Mouse (Mus musculus): ENCODE measurements around the gene Nhsl2. TPM values are rescaled to one million over a fixed set of nuclear protein-coding genes. Genes with fewer than 3 reads are reported as not detected.

The Nhsl2 gene
- polyA plus RNA-seq, 1 experiment from 2014 or later: 7.2 TPM

- no peak overlapping the region for H3K4me3 ChIP-seq
- H3K4me2 ChIP-seq: no peak overlapping the region
- H3K36me3 ChIP-seq: no peaks in the 10 kb centered on the region
- H3K9ac ChIP-seq: no peak overlapping the region
- peaks cover 2% of the 10 kb centered on the region; the same call in 1 of the 2 replicates for H3K27me3 ChIP-seq
- H3K4me1 ChIP-seq: peaks cover 3% of the 10 kb centered on the region; the same call in 1 of the 2 replicates
- no peak for ATAC-seq (ENCODE audit: borderline replicate concordance, extremely low read depth, low FRiP score, low TSS enrichment)
- H3K9me3 ChIP-seq: no peaks in the 10 kb centered on the region
- WGBS: 39% methylated on average over 4 of the region's 4 CpGs
- H3K27ac ChIP-seq: no peak overlapping the region
Observed at GRCm38 (mm10) chrX:102115676-102116075, 266.5 kb downstream of the Nhsl2 start.

- no peaks in the 10 kb centered on the region for H3K9me3 ChIP-seq
- H3K36me3 ChIP-seq: 0 out of 2 replicates have a peak, but pooled peaks cover 5% of the 10 kb centered on the region
- peak within 1 kb of the TSS; percentile 65 for H3K4me3 ChIP-seq
- peaks cover 3% of the 10 kb centered on the region; the same call in 1 of the 2 replicates for H3K4me1 ChIP-seq
- ATAC-seq (ENCODE audit: borderline replicate concordance, extremely low read depth, low FRiP score, low TSS enrichment): peak; percentile 99
- H3K9ac ChIP-seq: peak within 1 kb of the TSS; percentile 66
- no peaks in the 10 kb centered on the region; the same call in 1 of the 2 replicates for H3K27me3 ChIP-seq
- peak within 1 kb of the TSS; percentile 53 for H3K4me2 ChIP-seq
- H3K27ac ChIP-seq: no peak within 1 kb of the TSS
- 14% methylated on average over 30 of the region's 30 CpGs for WGBS
Observed at GRCm38 (mm10) chrX:102119042-102119864, 270.1 kb downstream of the Nhsl2 start, which contains the start of gene Pin4. Gene Pin4, plus strand, starts transcription at chrX:102119447.

- no peak overlapping the region for H3K9ac ChIP-seq
- no peaks in the 10 kb centered on the region for H3K9me3 ChIP-seq
- 77% methylated on average over 2 of the region's 2 CpGs for WGBS
- H3K4me2 ChIP-seq: no peak overlapping the region
- H3K4me1 ChIP-seq: peaks cover 3% of the 10 kb centered on the region; the same call in 1 of the 2 replicates
- H3K27ac ChIP-seq: no peak overlapping the region
- ATAC-seq (ENCODE audit: borderline replicate concordance, extremely low read depth, low FRiP score, low TSS enrichment): no peak
- no peak overlapping the region for H3K4me3 ChIP-seq
- no peaks in the 10 kb centered on the region; the same call in 1 of the 2 replicates for H3K27me3 ChIP-seq
- 0 out of 2 replicates have a peak, but pooled peaks cover 5% of the 10 kb centered on the region for H3K36me3 ChIP-seq
Observed at GRCm38 (mm10) chrX:102121321-102121720, 272.1 kb downstream of the Nhsl2 start.

- 50% methylated on average over 1 of the region's 1 CpGs for WGBS
- peak; percentile 78 for ATAC-seq (ENCODE audit: borderline replicate concordance, extremely low read depth, low FRiP score, low TSS enrichment)
Observed at GRCm38 (mm10) chrX:102141157-102141556, 292.0 kb downstream of the Nhsl2 start.

More at GRCm38 (mm10) chrX:102141157-102141556, 292.0 kb downstream of the Nhsl2 start:
- Histone ChIP-seq H3K9ac (no peak overlapping the region), H3K4me2 (no peak overlapping the region), H3K27me3 (no peaks in the 10 kb centered on the region), H3K4me1 (no peaks in the 10 kb centered on the region), H3K27ac (no peak overlapping the region), H3K36me3 (peaks cover 24% of the 10 kb centered on the region; the same call in 1 of the 2 replicates), H3K9me3 (no peaks in the 10 kb centered on the region), H3K4me3 (no peak overlapping the region)

Small RNA genes lying within 50 kb of the gene (microRNA-seq; reads per million reads assigned to microRNA genes)
- not detected for gene Gm27843

Other genes starting within 250 kb of the Nhsl2 start
- 128 and 134 TPM in 2 replicates for gene Ogt, start 209.3 kb upstream of the Nhsl2 start, polyA plus RNA-seq (2015; fragmentation: Nextera tagmentation; extraction: Ambion mirVana)
- gene Cxcr3, start 115.1 kb upstream of the Nhsl2 start, polyA plus RNA-seq (2015; fragmentation: Nextera tagmentation; extraction: Ambion mirVana): 0.22 and 0.33 TPM in 2 replicates
- 0.09 and 0.33 TPM in 2 replicates for gene Gm4779, start 55.0 kb upstream of the Nhsl2 start, polyA plus RNA-seq (2015; fragmentation: Nextera tagmentation; extraction: Ambion mirVana)
- gene 8030474K03Rik, start 54.7 kb upstream of the Nhsl2 start, polyA plus RNA-seq (2015; fragmentation: Nextera tagmentation; extraction: Ambion mirVana): 0.24 and 0.29 TPM in 2 replicates
- gene Rtl5, start 221.9 kb downstream of the Nhsl2 start, polyA plus RNA-seq (2015; fragmentation: Nextera tagmentation; extraction: Ambion mirVana): 2.0 and 2.3 TPM in 2 replicates